Mouse (Mus musculus) kidney, adult 11 months (tissue): Measurements from ENCODE around the gene Stk11ip.

Experiments
- DNase-seq: peaks from one replicate; pipeline ENCODE4 v3.0.0; 2022

Gene Stk11ip

DNA sequence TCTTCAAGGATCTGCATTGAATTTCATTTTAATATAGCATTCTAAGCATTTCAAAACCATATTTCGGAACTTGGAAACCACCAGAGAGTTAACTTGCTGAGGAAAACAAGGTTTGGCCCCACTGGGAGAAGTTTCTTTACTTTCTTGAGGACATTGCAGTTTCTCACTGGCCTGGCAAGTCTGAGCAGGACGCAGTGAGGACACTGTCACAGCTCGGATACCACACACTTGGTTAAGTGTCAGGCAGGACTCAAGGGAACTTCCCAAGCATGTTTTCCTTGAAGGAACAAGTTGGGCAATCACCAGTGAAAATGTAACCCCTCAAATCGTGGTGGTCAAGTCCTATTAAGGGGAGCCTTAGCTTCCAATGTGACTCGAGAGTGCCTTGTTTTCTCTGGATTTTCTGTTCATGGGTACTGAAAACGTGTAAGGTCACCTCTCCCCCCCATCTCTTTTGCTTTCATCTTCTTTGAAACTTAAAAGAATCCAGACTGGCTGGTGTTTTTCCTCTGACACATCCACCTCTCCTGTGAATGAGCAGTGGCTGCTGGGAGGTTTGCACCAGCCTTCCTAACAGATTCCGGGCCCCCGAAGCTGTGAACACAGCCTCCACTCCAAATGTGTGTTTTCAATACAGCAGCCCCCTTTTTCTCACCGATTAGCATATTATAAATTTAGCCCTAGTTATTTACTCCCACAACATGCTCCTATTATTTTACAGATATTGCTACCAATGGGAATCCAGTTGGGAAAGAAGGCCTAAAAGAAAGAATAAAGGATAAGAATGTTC lies 16.9 kb upstream of the Stk11ip start:
- DNase-seq: no peak

DNA sequence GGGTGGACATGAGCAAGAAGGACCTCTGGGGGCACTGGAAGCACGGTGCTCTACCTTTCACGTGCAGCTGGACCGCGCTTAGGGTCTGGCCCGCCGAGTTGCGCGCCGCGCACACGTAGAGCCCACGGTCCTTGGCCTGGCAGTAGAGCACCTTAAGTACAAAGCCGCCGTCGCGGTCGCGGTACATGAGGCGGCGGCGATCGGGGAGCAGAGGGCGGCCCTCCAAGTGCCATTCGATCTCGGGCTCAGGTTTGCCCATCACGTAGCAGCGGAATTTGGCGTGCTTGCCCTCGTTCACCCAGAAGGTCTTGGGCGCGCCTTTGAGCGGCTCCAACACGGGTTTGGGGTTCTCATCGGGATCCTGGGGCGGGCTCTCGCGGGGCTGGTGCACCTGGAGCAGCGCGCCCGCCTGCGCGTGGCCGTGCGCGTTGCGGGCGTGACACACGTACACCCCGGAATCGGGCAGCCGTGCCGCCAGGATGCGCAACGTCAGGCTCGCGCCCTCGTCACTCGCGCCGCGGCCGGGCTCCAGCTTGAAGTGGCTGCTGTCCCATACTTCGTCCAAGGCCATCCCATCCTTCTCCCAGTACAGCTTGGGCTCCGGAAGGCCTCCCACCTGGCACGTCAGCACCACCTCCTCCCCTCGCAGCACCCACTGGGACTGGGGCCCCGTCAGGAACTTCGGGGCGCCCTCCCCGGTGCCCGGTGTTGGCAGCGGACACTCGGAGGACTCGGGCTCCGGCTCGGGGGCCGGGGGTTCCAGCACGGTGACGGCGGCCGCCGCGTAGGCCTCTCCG lies 16.0 kb upstream of the Stk11ip start:
- peak; percentile 21 for DNase-seq

DNA sequence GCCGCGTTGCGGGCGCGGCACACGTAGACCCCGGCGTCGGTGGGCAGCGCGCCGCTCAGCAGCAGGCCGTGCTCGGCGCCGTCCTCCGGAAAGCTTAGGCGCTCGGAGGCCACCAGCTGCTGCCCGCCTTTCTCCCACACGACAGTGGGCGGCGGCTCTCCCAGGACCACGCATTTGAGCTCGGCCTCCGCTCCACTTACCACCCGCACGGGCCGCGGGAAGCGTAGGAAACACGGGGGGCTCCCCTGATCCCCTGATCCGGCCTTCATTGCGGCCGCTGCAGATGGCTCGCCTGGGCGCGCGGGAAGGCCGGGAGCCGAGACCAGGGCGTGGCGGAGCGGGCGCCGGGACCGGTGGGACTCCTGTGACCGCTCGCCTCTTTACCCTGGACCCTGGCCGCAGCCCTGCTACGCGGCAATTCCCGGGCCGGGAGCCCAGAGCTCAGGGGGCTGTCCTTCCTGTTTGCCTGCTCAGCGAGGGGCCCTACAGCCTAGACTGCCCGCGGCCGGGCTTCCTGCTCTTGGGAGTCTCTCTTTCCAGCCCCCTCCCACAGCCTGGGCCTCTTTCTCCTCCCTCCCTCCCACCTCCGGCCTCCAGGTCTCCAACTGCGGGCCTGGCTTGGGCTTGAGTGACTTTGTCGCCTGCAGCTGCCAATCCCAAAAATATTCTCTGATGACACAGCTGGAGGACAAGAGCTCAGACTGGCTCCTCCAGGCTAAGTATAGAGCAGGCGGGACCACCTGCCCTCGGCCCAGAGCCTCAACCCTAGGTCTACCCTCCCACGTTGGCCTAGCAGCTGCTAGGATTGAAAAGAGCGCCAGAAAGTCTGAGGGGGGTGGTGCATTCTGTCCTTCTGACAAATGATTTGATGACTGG lies 15.1 kb upstream of the Stk11ip start, which contains the start of gene Obsl1:
TSS of gene Obsl1 (minus strand) at position 497 of the 876 bp plus-strand sequence.
- DNase-seq: peak; percentile 23

DNA sequence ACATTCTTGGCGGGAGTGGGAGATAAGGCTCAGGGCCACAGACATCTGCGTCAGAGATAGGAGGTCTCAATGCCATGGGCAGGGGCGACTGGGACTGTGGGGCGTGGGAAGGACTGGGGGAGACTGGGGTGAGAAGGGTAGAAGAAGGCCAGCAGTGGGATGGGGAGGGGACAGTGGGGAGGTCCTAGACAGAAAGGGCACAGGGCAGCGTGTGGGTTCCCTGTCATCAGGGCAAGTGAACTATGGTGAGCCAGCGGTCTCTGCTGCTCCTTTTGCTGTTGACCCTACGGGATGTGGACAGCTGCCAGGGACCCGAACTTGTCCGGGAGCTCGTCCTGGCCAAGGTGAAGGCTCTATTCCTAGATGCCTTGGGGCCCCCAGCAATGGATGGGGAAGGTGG lies 14.3 kb upstream of the Stk11ip start, which contains the start of gene Inha:
TSS of gene Inha (plus strand) at position 72 of the 400 bp plus-strand sequence.
- no peak for DNase-seq

DNA sequence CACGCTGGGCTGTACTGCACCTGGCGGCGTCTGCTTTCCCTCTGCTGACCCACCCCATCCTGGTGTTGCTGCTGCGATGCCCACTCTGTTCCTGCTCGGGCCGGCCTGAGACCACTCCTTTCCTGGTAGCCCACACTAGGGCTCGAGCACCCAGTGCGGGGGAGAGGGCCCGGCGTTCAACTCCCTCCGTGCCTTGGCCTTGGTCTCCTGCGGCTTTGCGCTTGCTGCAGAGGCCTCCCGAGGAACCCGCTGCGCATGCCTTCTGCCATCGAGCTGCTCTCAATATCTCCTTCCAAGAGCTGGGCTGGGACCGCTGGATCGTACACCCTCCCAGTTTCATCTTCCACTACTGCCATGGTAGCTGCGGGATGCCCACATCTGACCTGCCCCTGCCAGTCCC lies 11.7 kb upstream of the Stk11ip start:
- no peak for DNase-seq

DNA sequence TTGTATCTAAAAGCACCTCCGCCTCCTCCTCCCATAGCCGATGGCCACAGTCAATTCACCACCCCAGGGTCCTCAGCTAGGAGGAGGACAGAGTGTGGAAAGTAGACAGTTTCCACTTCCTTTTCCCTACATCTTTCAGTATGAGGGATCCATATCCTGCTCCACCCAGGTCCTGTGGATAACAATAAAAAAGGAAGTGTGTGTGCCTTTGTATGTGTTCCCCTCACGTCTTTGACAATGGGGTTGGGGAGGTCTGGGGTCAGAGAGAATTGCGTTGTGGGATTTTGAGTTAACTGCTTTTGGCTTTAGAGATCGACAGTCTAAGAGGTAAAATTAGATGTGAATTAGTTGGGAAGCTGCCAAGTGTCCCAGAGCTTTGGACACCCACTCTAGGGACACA lies 11.2 kb upstream of the Stk11ip start:
- DNase-seq: no peak

DNA sequence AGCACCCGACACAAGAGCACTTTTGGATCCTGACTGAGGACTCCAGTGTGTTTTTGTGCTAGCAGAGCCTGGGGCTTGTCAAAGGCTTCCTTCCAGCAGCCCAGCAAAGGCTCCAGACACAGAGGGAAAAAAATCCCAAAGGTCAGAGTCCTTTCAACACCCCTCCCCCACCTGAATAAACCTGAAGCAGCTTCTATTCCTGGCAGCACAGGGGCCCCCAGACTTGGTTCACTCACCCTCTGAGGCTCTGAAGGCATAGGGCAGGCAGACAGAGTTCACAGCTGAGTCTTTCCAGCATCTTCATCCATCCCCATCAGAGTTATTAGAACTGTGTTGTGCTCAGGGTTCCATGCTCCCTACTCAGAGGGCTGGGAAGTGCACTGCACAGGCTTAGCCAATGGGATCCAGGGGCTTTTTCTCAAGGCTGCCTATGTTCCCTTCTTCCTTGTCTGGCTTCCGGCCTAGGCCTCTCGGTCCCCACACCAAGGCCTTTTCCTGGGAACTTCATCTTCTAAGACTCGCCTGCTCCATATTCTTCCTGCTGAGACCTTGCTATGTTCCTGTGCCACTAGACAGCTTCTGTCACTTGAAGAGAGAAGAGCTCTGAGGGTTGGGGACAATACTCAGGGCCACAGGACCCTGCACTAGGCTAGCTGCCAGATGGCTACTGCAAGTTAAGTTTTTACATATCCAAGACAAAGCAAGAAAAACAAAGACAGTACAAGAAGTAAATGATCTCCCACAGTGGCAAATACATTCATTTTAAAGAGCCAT lies 9.7 kb upstream of the Stk11ip start:
- no peak for DNase-seq

DNA sequence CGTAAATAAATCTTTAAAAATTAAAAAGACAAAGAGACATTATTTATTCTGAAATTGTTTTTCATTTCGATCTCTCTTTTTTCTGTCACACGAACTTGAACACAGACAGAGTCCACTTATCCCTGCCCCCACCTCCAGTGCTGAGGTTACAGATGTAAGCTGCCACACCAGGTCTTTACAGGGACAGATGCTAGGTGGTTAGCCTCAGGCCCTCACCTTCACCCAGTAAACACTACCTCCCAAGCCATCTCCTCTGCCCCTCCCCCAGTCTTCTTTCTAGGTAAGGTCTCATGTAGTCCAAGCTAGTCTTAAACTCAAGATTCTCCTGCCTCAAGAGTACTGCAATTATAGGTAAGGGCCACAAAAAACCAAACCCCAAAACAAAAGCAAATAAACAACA lies 8.8 kb upstream of the Stk11ip start:
- DNase-seq: no peak

DNA sequence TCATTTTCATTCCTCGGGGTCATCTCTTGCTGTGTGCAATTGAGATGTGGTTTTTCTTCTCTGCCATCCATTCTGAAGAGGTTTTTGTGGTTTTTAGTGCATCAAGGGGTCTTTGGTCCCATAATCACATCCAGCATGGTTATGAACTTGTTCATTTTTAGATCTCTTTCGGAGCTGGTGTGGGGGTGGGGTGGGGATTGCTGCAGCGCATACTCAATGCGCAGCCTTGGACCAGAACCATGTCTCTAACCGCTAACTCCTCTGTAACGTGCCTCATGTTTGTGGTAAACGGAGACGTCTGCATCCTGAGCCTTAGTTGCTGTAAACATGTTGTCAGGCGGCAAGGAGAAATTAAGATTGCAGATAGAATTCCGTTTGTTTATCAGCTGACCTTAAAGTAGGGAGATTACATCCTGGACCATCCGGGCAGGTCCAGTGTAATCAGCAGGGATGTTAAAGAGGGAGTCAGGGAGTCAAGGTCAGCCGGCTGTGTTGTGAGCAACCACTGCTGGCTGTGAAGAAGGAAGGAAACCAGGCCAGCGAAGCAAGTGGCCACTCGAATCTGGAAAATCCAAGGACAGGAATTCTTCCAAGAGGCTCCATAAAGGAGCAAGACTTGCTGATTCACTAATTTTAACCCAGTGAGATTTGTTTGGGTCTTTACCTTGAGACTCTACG lies 4.5 kb upstream of the Stk11ip start:
- DNase-seq: no peak

DNA sequence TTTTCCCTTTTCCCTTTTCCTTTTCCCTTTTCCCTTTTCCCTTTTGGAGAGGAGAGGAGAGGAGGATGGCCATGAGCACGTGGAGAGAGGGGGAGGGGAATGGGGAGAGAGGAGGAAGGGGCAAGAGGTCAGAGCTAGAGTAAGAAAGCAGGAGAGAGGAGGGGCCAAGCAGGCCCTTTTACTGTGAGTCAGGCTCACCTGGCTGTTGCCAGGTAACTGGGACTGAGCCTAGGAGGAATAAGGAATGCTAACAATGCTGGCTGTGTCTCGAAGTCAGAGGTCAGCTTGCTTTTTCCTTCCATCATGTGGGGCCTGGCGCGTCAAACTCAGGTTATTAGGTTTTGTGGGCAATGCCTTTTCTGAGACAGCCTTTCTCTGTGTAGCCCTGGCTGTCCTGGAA lies 3.3 kb upstream of the Stk11ip start:
- DNase-seq: peak; percentile 21

DNA sequence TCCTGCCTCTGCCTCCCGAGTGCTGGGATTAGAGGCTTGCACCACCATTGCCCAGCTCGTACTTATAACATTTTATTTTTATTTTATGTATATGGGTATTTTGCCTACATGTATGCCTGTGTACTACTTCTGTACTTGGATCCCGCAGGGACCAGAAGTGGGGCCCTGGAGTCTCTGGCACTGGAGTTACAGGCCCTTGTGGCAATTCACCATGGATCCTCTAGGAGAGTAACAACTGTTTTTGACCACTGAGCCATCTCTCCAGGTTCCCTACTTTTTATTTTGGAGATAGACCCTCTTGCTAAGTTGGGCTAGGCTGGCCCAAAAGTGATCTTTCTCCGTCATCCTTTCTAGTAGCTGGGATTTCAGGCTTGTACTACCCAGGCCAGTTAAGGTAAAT lies 2.9 kb upstream of the Stk11ip start:
- DNase-seq: no peak

DNA sequence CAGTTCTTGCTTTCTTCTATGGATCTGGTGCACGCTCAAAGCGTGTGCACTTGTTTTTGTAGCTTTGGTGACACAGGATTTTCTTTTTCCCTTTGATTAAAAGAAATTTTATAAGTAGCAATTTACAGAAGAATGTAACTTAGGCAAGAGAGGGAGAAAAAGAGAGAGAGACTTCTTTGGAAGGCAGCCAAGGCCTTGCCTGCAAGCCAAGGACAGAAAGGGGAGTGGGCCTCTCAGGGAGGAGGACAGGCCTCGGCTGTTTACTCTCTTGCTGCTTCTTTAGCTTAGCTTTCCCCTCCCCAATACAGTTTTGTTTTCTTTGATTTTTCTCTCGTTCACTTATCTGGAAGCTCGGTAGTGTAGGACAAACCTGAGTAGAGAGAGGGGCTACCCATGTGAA lies 1.8 kb upstream of the Stk11ip start:
- no peak for DNase-seq

DNA sequence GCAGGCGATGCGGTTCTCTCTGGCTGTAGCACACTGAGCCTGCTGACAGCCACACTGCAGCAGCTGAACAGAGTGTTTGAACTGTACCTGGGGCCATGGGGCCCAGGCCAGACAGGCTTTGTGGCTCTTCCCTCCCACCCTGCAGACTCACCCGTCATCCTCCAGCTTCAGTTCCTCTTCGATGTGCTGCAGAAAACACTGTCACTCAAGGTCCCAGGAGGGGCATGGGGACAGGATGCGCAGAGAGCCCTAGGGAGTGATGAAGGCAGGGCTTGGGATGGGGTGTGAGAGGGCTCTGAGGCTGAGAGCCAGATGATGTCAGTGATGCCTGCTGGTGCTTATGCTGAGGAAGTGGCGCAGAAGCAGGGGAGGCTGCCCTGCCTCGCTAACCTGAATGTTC lies 3.4 kb downstream of the Stk11ip start:
- DNase-seq: no peak

DNA sequence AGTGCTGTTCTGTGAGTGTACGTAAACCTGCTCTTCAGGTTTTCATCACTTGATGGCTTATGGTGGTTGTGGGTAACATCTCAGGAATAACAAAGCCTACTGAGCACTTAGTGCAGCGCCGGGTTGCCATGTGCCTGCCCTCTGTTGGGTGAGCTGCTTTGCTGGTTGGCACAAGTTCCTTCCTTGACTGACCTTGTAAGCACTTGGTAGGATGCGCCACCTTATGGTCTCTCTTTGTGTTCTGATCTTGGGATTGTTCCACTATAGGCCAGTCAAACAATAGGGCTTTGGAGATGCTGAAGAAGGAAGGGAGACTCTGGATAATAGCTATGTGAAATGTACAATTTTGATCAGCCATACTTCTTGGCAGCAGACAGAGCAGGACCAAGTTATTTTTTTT lies 9.2 kb downstream of the Stk11ip start:
- no peak for DNase-seq

DNA sequence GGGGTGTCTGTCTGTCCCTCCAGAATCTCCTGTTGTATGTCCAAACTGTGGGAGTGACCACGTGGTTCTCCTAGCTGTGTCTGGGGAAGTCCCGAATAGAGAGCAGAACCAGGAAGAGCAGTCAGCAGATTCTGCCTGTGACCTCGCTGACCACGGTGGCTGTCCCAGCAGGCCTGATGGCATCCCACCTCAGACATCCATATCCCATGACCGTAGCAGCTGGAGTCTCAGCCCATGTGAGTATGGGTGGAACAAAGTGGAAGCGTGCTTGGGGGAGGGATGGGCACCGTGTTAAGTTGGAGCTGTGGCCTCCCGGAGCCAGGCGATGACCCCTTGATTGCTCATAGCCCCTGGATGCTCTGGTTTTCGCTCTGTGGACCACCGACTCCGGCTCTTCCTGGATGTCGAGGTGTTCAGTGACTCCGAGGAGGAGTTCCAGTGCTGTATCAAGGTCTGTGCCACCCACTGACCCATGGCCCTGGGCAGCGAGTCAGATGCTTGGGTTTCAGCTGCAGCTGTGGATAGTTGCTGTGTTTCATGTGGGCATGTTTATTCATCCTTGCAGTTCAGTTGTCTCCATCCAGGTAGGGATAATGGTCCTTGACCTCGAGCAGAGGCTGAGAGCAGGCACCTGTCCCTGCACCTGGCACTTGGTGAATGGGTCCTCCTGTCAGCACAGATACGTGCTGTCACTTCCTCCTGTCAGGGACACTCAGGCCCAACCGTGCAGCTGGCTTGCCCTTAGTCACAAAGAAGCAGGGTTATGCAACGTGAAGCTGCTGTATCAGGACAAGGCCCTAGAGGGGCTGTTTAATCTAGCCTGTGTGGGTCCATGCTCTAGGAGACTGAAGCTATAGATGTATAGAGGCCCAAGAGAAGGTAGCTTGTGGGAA lies 11.2 kb downstream of the Stk11ip start:
- DNase-seq: no peak

DNA sequence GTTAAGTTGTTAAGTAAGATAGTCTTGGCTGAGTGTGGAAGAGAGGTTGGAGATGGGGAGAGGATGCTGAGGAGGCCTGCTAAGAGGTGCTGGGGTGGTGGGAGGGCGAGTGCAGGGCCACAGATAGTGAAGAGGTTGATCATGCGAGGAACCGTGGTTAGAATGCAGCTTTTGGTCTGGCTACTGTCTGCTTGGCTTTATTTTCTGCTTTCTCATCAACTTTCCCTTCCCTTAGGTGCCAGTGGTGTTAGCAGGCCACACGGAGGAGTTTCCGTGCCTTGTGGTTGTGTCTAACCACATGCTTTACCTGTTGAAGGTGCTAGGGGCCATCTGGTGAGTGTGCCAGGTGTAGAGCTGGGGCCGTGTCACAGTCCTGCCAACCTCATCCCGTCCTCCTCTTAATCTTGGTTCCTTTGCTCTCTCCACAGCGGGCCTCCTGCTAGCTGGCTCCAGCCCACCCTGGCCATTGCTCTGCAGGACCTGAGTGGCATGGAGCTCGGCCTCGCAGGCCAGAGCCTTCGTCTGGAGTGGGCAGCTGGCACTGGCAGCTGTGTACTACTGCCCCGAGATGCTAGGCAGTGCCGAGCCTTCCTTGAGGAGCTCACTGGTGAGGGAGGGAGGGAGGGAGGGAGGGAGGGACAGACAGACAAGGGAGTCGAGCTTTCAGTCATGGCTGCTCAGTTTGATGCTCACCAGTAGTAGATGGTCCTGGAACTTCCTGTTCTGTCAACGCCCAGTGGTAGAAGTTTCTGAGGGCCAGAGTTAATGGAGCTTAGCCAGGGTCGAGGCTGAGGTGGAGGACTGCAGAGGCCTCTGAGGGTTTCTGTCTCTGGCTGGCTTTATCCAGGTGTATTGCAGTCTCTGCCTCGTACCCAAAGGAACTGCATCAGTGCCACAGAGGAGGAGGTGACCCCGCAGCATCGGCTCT lies 12.3 kb downstream of the Stk11ip start:
- DNase-seq: no peak

DNA sequence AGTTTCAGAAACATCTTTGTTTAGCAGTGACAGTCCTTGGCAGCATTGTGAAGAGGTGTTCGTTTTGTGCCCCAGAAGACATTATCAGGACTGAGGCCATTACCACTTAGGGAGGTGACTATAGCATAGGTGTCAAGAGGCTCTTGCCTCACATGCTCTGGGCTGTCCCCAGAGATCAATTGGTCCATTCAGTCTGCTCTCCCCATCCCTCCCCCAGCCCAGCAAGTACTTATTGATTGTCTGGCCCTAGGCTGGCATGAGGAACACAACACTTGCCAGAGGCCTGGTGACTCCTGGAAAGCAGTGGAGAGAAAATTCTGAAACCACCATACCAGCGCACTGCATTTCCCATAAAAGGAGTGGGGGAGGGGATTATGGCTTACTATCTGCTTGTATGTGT lies 16.3 kb downstream of the Stk11ip start:
- no peak for DNase-seq

DNA sequence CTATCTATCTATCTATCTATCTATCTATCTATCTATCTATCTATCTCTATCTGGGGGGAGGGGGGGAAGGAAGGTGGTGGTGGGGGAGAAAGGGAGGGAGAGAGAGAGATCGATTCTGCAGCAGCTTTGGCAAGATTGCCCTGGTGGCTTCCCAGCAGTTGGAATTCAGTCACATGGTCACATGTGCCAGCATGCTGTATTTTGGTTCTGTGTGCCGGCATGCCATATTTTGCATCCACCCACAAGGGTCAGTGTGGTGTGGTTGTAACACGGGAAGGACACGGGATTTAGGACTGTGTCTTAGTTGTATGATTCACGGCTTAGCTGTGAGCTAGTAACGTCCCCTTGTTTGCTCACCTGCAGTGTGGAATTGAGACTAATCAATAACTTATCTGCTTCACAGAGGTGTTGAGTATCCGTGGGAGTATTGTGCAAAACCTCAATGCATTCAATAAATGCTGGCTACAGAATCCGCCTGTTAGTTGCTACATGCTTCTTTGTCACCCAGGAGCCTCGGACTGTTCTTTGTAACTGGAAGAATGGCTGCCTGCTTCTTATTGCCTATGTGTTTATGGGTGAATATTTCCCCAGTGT lies 17.4 kb downstream of the Stk11ip start:
- DNase-seq: no peak

DNA sequence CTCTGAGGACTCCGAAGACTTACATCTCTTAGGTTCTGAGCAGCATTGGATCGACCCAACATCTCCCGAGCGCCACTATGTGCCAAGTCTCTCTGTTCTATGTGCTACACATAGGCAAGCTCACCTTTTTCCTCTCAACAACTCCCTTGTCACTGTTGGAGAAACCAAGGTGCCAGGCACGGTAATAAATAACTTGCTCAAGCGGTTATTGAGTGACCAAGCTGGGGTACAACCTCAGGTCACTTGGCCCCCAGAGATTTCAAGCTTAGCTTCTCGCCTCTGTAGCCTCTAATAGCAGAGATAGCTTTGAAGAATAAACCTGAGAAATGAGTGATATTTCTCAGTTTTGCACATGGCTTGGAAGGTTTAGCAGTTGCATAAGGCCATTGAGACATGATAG lies 20.2 kb downstream of the Stk11ip start:
- no peak for DNase-seq
